10 mouse cellular contexts compared by ENCODE assay signal in genomic region chr2:70456205-70456604, GRCm38 (mm10). TPM values are rescaled to one million over a fixed set of nuclear protein-coding genes. Genes with fewer than 3 reads are reported as not detected.
A peak's percentile ranks its signal among the peaks of the same experiment; 100 is the strongest.
DNase-seq lines count a peak whose midpoint lies in the region; ATAC-seq and TF ChIP-seq lines count a peak whose summit lies in the region.
"Had no signal": no experiment of that assay in that cellular context is flagged by ENCODE, and none has a peak within 500 bp of the region (broad histone marks: within the 10 kb centered on the region; RNA-seq: fewer than 3 reads in every experiment).

No protein-coding gene starts in this region.

- no peaks in the 10 kb centered on the region for H3K9me3 ChIP-seq in kidney, embryonic 16.5 days (ENCODE audit: low read length)
- no peaks in the 10 kb centered on the region for H3K9me3 ChIP-seq in embryonic facial prominence, embryonic 15.5 days (replicated peaks)
- no peaks in the 10 kb centered on the region for H3K9me3 ChIP-seq in limb, embryonic 11.5 days (ENCODE audit: control insufficient read depth, low read length)
- H3K9me3 ChIP-seq: G1E had no signal

- 4% methylated on average over 12 of the region's 12 CpGs for WGBS in kidney, embryonic 16.5 days
- 14% methylated on average over 12 of the region's 12 CpGs for WGBS in kidney, adult 2 months
- 9% methylated on average over 12 of the region's 12 CpGs for WGBS in embryonic facial prominence, embryonic 15.5 days
- WGBS in limb, embryonic 11.5 days, result 4% methylated on average over 12 of the region's 12 CpGs
- WGBS in olfactory bulb, adult 2 months, result 13% methylated on average over 12 of the region's 12 CpGs

- H3K4me2 ChIP-seq in kidney, embryonic 16.5 days (replicated peaks; ENCODE audit: low read depth, low read length), result peak overlapping the region; percentile 58
- peak overlapping the region; percentile 42 for H3K4me2 ChIP-seq in embryonic facial prominence, embryonic 15.5 days (replicated peaks)
- peak overlapping the region; percentile 40 for H3K4me2 ChIP-seq in limb, embryonic 11.5 days (ENCODE audit: low read depth, severe bottlenecking)

- TF ChIP-seq CTCF in kidney, adult 2 months (conservative IDR thresholded peaks at IDR 0.05; ENCODE audit: insufficient read depth, insufficient read length, low read depth, low read length), result no peak
- TF ChIP-seq CTCF in olfactory bulb, adult 2 months (IDR thresholded peaks at IDR 0.05; ENCODE audit: insufficient read depth, low read depth, low read length), result no peak

- no peak overlapping the region for H3K27ac ChIP-seq in kidney, embryonic 16.5 days (ENCODE audit: low read length)
- H3K27ac ChIP-seq in kidney, adult 2 months (ENCODE audit: insufficient read depth, low read depth, low read length), result no peak overlapping the region
- H3K27ac ChIP-seq in embryonic facial prominence, embryonic 15.5 days (replicated peaks), result no peak overlapping the region
- no peak overlapping the region for H3K27ac ChIP-seq in limb, embryonic 11.5 days (replicated peaks; ENCODE audit: low read depth, low read length)
- H3K27ac ChIP-seq in olfactory bulb, adult 2 months (ENCODE audit: insufficient read depth, low read depth, low read length), result no peak overlapping the region

- H3K9ac ChIP-seq in kidney, embryonic 16.5 days (replicated peaks; ENCODE audit: low read length), result peak overlapping the region; percentile 57
- H3K9ac ChIP-seq in embryonic facial prominence, embryonic 15.5 days, result no peak overlapping the region
- no peak overlapping the region for H3K9ac ChIP-seq in limb, embryonic 11.5 days (ENCODE audit: low read length)

- H3K4me1 ChIP-seq in kidney, embryonic 16.5 days (ENCODE audit: insufficient read depth, low read length), result 0 out of 2 replicates have a peak, but pooled peaks cover 4% of the 10 kb centered on the region
- H3K4me1 ChIP-seq in kidney, adult 2 months (ENCODE audit: control insufficient read depth, insufficient read depth, low read length), result no peaks in the 10 kb centered on the region
- H3K4me1 ChIP-seq in embryonic facial prominence, embryonic 15.5 days, result 0 out of 2 replicates have a peak, but pooled peaks cover 3% of the 10 kb centered on the region
- no peaks in the 10 kb centered on the region for H3K4me1 ChIP-seq in limb, embryonic 11.5 days (ENCODE audit: control insufficient read depth, insufficient read depth, low read length)
- H3K4me1 ChIP-seq in olfactory bulb, adult 2 months (ENCODE audit: control insufficient read depth, insufficient read depth, low read length), result peaks cover 9% of the 10 kb centered on the region

- H3K27me3 ChIP-seq in kidney, embryonic 16.5 days (ENCODE audit: insufficient read depth, low read length), result peaks cover 3% of the 10 kb centered on the region; the same call in 1 of the 2 replicates
- no peaks in the 10 kb centered on the region for H3K27me3 ChIP-seq in kidney, adult 2 months (replicated peaks; ENCODE audit: control insufficient read depth, insufficient read depth, low read length)
- no peaks in the 10 kb centered on the region for H3K27me3 ChIP-seq in embryonic facial prominence, embryonic 15.5 days
- H3K27me3 ChIP-seq in limb, embryonic 11.5 days (ENCODE audit: control insufficient read depth, insufficient read depth, low read length), result 0 out of 2 replicates have a peak, but pooled peaks cover 3% of the 10 kb centered on the region

- ATAC-seq in kidney, embryonic 16.5 days (ENCODE audit: low FRiP score, low TSS enrichment), result no peak
- no peak for ATAC-seq in embryonic facial prominence, embryonic 15.5 days (ENCODE audit: insufficient number of reproducible peaks, low FRiP score, low TSS enrichment, low read depth)
- ATAC-seq in limb, embryonic 11.5 days (ENCODE audit: insufficient number of reproducible peaks, low FRiP score, low TSS enrichment, low read depth), result no peak
- ATAC-seq in megakaryocyte, adult 5-6 weeks (ENCODE audit: poor library complexity, severe bottlenecking), result no peak

- no peak for TF ChIP-seq POLR2A in kidney, adult 2 months (IDR thresholded peaks at IDR 0.05; ENCODE audit: low read depth, low read length)
- no peak for TF ChIP-seq POLR2A in olfactory bulb, adult 2 months (IDR thresholded peaks at IDR 0.05; ENCODE audit: insufficient read depth, low read depth, low read length)

- no peaks in the 10 kb centered on the region for H3K36me3 ChIP-seq in kidney, embryonic 16.5 days (ENCODE audit: insufficient read depth, low read length)
- no peaks in the 10 kb centered on the region for H3K36me3 ChIP-seq in kidney, adult 2 months (ENCODE audit: control insufficient read depth, insufficient read depth, low read length)
- H3K36me3 ChIP-seq in embryonic facial prominence, embryonic 15.5 days, result no peaks in the 10 kb centered on the region
- no peaks in the 10 kb centered on the region for H3K36me3 ChIP-seq in limb, embryonic 11.5 days (ENCODE audit: control insufficient read depth, insufficient read depth, low read length)
- H3K36me3 ChIP-seq: G1E had no signal

- peak overlapping the region; percentile 34 for H3K4me3 ChIP-seq in kidney, embryonic 16.5 days (ENCODE audit: low read length)
- H3K4me3 ChIP-seq in kidney, adult 2 months (ENCODE audit: insufficient read depth, low read depth, low read length), result no peak overlapping the region
- peak overlapping the region; percentile 19 for H3K4me3 ChIP-seq in embryonic facial prominence, embryonic 15.5 days (replicated peaks)
- H3K4me3 ChIP-seq in limb, embryonic 11.5 days (ENCODE audit: low read depth, low read length), result 0 out of 2 replicates have a peak overlapping the region, but pooled peaks have one; percentile 11
- H3K4me3 ChIP-seq in olfactory bulb, adult 2 months (ENCODE audit: insufficient read depth, low read depth, low read length), result peak overlapping the region; percentile 27

- DNase-seq in kidney, adult 2 months, result no peak
- peak; percentile 54 for DNase-seq in limb, embryonic 11.5 days (ENCODE audit: low spot score)
- no peak for DNase-seq in urinary bladder, adult 18-20 months (ENCODE audit: low spot score in 2 of 2)
- DNase-seq in thymus, postnatal 25 days, result no peak

RNA-seq across cellular contexts. Expression of gene Sp5, which starts 18.5 kb away (rescaled TPM):
- polyA plus RNA-seq in kidney, embryonic 16.5 days (2015; fragmentation: Nextera tagmentation; extraction: Ambion mirVana), result 1.9 and 2.1 TPM in 2 replicates
- polyA plus RNA-seq in kidney, adult 2 months (2012; rRNA removed), result 7.0 and 11.6 TPM in 2 replicates
- polyA plus RNA-seq in embryonic facial prominence, embryonic 15.5 days (2015; fragmentation: Nextera tagmentation; extraction: Ambion mirVana), result 7.4 and 9.6 TPM in 2 replicates
- 1.8 and 2.4 TPM in 2 replicates for polyA plus RNA-seq in limb, embryonic 11.5 days (2014; fragmentation: Nextera tagmentation; extraction: Ambion mirVana)
- not detected in 2 replicates for polyA plus RNA-seq in olfactory bulb, adult 2 months (2012; ENCODE audit: insufficient read depth, insufficient read length, low replicate concordance, missing spikeins)
- total RNA-seq in megakaryocyte, adult 5-6 weeks (2015), result not detected in 2 replicates
- total RNA-seq in megakaryocyte, adult 5-6 weeks (2017), result not detected in 2 replicates
- total RNA-seq: G1E; neutrophil, adult 5-6 weeks had no signal
- polyA plus RNA-seq: G1E had no signal

RNA-seq across cellular contexts. Expression of gene Erich2, which starts 52.4 kb away (rescaled TPM):
- 2.6 and 2.7 TPM in 2 replicates for polyA plus RNA-seq in kidney, embryonic 16.5 days (2015; fragmentation: Nextera tagmentation; extraction: Ambion mirVana)
- 2.2 and 2.7 TPM in 2 replicates for polyA plus RNA-seq in kidney, adult 2 months (2012; rRNA removed)
- 7.2 and 11.0 TPM in 2 replicates for polyA plus RNA-seq in embryonic facial prominence, embryonic 15.5 days (2015; fragmentation: Nextera tagmentation; extraction: Ambion mirVana)
- 0.33 TPM in 1 of 2 replicates, not detected in the other for polyA plus RNA-seq in limb, embryonic 11.5 days (2014; fragmentation: Nextera tagmentation; extraction: Ambion mirVana)
- polyA plus RNA-seq in olfactory bulb, adult 2 months (2012; ENCODE audit: insufficient read depth, insufficient read length, low replicate concordance, missing spikeins), result not detected in 2 replicates
- total RNA-seq in megakaryocyte, adult 5-6 weeks (2015), result not detected in 2 replicates
- not detected in 2 replicates for total RNA-seq in megakaryocyte, adult 5-6 weeks (2017)
- total RNA-seq: G1E; neutrophil, adult 5-6 weeks had no signal
- polyA plus RNA-seq: G1E had no signal
